Mouse (Mus musculus): ENCODE measurements at regions not wholly inside any gene's neighbourhood (a gene's known extent, or its start where the extent isn't known, plus 50 kb on each side); places are given as distances from the start of the nearest gene placed in this dataset.

GRCm38 (mm10) chr6:143631581-143631980 is 464.6 kb downstream of the Etnk1 start:
- DNase-seq = no peak

- DNase-seq = no peak
Measured at GRCm38 (mm10) chr6:143633710-143634109, 466.7 kb downstream of the Etnk1 start.

- no peak for DNase-seq
Measured at GRCm38 (mm10) chr6:143634334-143634733, 467.3 kb downstream of the Etnk1 start.

GRCm38 (mm10) chr6:143635043-143635442 is 468.0 kb downstream of the Etnk1 start:
- no peak for DNase-seq

GRCm38 (mm10) chr6:143640652-143641051 is 473.6 kb downstream of the Etnk1 start:
- DNase-seq = no peak

- no peak for DNase-seq
Measured at GRCm38 (mm10) chr6:143642052-143642451, 475.0 kb downstream of the Etnk1 start.

- DNase-seq = no peak
Measured at GRCm38 (mm10) chr6:143645989-143646388, 479.0 kb downstream of the Etnk1 start.

- DNase-seq = no peak
Measured at GRCm38 (mm10) chr6:143648501-143648900, 481.5 kb downstream of the Etnk1 start.

GRCm38 (mm10) chr6:143656576-143656975 is 489.6 kb downstream of the Etnk1 start:
- DNase-seq = peak in 1 of 2 experiments; percentile 9

- DNase-seq = no peak
Measured at GRCm38 (mm10) chr6:143660837-143661236, 493.8 kb downstream of the Etnk1 start.

GRCm38 (mm10) chr6:143663306-143663705 is 496.3 kb downstream of the Etnk1 start:
- no peak for DNase-seq

- DNase-seq = peak; percentile 16 to 21
Measured at GRCm38 (mm10) chr6:143665374-143665773, 498.4 kb downstream of the Etnk1 start.

- DNase-seq = no peak
Measured at GRCm38 (mm10) chr6:143668551-143668950, 501.5 kb downstream of the Etnk1 start.

GRCm38 (mm10) chr6:143669446-143670130 is 502.6 kb downstream of the Etnk1 start:
- DNase-seq = no peak

- DNase-seq = no peak
Measured at GRCm38 (mm10) chr6:143690131-143690530, 523.1 kb downstream of the Etnk1 start.

GRCm38 (mm10) chr6:143690866-143691265 is 523.8 kb downstream of the Etnk1 start:
- no peak for DNase-seq

GRCm38 (mm10) chr6:143697997-143698396 is 531.0 kb downstream of the Etnk1 start:
- no peak for DNase-seq

- DNase-seq = no peak
Measured at GRCm38 (mm10) chr6:143703984-143704383, 537.0 kb downstream of the Etnk1 start.

- no peak for DNase-seq
Measured at GRCm38 (mm10) chr6:143706451-143706850, 539.4 kb downstream of the Etnk1 start.

- DNase-seq = peak in 1 of 2 experiments; percentile 6
Measured at GRCm38 (mm10) chr6:143714461-143714860, 547.4 kb downstream of the Etnk1 start.

- no peak for DNase-seq
Measured at GRCm38 (mm10) chr6:143750074-143750473, 583.1 kb downstream of the Etnk1 start.

GRCm38 (mm10) chr6:143751076-143752070 is 584.4 kb downstream of the Etnk1 start:
- no peak for DNase-seq

- no peak for DNase-seq
Measured at GRCm38 (mm10) chr6:143757462-143757861, 590.4 kb downstream of the Etnk1 start.

Measured in layer of hippocampus, postnatal 36 days (tissue).